Mouse (Mus musculus): ENCODE results near the gene Il18r1.

GRCm38 (mm10) chr1:40467306-40467705 is 2.0 kb downstream of the Il18r1 start:
- TF ChIP-seq CHD2 (IDR thresholded peaks at IDR 0.05; ENCODE audit: low read depth, low read length) (no peak), MAFK (IDR thresholded peaks at IDR 0.05; ENCODE audit: insufficient read depth, low read depth, low read length) (no peak)

Measured in ES-E14 (cell line).